Mouse (Mus musculus): ENCODE measurements at regions not wholly inside any gene's neighbourhood (a gene's known extent, or its start where the extent isn't known, plus 50 kb on each side); places are given as distances from the start of the nearest gene placed in this dataset.

DNA sequence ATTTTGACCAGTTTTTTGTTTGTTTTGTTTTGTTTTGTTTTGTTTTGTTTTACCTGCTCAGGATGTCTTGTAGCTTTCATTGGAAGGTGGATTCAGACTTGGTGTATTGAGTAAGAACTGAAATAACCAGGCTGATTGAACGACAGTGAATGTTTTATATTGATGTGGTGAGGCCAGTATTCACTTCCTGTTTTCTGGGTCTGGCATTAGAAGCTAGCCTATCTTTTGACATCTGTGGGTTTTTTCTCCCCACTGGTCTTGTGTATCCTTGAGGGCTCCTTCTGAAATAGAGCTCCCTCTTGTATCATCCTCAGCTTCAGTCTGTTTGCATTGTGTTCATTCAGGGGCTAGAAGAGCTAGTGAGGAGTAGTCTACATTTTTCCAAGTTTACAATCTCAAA lies 175.5 kb downstream of the 1700129C05Rik start:
- CTCF ChIA-PET: no interaction called here

DNA sequence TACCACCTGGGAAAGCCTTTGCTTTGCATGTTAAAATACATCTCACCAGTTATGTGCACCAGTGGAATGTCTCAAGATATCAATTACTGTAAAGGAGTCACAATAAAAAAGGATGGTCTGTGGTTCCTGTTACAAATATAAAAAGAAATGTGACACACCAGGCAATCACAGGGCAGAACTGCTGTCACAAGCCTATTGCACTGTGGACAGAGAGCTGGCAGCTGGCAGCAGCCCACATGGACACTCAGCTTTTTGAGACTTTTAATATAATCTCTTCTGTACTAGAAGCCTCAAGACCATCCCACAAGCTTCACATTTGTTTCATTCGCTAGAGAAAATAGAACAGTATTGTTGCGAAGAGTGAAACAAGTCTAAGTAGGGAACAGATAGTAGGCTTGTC lies 197.7 kb downstream of the 1700129C05Rik start:
- CTCF ChIA-PET: no interaction called here

DNA sequence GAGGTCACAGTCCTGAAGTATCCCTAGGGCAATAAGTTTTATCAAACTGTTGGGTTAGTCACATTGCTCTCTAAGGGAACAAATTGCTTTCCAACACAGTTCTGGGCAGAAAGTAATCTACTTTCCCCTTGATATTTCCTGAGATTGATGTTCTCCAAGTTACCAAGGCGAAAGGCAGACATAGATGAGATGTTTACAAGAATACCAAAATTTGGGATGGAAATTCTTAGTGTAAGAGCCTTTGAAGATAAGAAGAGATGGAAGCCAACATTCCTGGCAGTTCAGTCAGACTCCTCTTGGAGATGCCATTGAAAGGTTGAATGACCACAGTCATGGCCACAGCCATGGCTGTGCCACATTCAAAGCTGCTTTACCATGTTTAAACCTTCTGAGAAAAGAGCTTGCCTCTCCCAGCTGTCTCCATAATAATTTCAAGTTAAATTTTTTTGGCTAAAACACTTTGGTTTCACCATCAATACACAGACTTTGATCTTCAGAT lies 199.4 kb downstream of the 1700129C05Rik start:
- CTCF ChIA-PET: no interaction called here

DNA sequence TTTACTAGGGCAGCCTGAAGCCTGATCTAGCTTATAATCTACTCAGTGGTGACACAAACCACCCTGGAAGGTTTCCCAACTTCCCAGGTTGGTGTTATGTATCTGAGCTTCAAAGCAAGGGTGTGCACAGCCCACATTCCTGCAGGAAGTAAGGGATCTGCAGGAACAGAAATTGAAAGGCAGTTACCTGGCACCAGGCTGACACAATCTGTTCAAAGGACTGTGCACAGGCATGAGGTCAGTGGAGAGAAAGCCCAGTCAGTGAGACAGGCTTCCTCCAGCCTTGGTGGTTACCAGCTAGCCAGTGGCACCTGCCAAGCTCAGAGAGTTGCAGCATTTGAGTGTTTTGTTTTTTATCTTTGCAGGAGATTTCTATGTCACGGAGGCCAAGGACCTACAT lies 203.6 kb downstream of the 1700129C05Rik start:
- CTCF ChIA-PET: no interaction called here

DNA sequence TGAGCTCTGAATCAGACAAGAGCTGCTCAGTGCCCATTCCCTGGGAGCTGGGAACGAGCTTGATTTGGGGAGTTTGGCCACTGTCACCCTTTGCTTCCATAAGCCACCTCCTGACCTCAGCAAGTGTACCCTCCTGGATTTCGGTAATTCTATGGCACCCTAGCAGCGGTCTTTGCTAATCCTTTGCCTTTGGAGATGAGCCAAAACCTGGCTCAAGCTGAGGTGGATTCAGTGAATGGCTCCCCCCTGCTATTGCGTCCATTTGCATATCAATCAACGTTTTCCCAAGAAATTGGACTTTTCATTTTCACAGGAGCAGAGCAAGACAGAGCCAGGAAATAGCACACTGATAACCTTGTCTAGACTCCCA lies 204.1 kb downstream of the 1700129C05Rik start:
- CTCF ChIA-PET: no interaction called here

DNA sequence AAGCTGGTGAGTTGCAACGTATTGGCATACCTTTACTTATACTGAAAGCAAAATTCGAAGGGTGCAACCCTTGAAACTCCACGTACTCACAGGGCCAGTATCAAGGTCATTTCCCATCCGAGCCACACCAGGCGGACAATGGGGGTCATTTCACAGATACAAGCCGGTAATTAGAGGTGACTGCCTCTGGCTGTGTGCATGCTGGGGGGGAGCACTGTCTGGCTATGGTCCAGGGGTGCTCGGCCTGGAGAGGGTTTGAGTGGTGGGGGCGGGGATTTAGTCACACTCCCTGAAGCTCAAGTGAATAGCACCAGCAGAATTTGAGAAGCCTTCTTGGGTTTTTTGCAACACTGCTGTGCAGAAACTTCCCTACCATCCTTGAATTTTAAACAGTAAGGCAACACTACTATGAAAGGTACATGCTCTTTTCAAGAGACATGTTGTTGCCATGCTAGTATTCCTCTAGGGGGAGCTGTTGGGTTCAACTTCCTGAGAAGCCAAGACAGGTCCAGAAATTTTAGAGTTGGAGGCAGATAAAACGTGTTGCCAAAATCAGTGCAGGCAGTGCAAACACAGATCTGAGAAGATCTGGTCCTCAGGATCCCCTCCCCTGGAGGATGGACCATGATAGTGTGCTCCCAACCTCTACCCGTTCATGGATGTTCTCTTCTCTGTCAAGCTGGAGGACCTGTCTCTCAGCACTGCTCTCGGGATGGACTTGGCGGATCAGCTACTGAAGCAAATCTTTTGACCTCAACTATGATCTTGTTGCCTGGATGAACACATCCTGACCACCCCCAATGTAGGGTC lies 204.7 kb downstream of the 1700129C05Rik start:
- CTCF ChIA-PET: no interaction called here

DNA sequence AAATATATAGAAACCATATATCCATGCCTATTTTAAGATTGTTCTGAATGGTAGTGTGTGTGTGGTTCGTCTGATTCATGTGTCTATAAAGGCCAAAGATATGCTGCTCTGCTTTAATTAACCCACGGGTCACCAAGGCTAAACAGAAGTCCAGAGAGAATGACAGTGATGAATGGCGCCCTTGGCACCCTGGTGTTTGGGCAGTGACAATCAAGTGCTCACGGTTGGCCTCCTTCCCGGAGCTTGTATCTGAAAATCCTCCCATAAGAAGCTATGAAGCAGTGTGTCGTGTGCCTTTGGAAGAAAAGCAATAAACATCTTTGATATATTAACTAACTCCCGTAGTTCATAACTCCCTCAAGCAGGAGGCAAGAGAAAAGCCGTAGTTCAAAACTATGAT lies 205.4 kb downstream of the 1700129C05Rik start:
- CTCF ChIA-PET: no interaction called here

DNA sequence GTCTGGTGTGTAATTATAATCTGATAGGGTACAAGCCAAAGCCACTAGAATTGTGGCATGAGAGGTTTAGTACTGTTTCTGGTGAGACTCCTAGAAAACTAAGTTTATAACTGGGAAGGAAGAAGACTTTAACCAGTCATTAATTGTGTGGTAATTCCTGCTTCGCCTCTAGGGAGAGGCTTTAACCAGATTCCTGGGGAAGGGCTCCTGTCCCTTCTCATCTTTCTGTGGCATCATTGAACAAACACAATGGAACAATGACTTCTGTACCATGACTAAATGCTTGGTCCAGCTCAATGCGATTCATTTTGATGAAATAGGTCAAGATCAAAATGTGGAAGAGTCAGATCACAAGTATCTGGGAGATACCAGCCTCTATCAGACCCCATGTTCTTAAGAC lies 206.6 kb downstream of the 1700129C05Rik start:
- CTCF ChIA-PET: no interaction called here

DNA sequence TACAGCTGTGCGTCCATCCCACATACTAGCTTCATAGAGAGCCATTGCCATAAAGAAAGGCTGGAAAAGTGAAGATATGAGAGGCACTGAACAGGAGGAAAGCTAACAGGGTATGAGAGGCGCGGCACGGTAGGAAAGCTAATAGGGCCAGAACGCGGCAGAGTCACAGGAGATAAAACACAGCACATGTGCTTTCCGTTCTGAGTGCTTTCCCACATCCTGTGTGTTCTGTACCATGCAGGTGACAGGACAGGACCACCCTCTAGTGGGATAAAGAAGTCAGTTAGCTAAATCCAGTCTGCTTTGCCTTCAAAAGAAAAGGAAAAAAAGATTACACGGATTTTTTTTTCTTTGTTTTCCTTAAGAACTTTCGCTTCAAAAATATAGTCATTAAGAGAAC lies 224.8 kb downstream of the 1700129C05Rik start:
- CTCF ChIA-PET: no interaction called here

DNA sequence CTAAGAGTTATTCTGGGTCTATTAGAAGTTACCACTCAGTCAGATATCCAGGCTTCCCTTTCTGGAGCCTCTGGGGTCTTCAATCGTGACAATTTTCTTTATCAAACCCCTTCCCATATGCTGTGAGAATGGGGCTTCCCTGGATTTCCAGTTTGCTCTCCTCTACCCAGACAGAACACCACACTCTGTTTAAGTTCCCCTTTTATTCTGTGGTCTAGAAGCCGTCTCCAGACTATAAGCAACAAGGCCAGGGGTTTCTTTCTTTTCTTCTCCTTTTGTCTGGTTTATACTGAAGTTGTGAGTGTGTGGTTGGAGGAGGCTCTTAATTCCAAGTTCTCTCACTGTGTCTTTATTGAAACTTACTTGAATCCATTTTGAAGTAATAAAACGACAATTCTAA lies 225.5 kb downstream of the 1700129C05Rik start:
- CTCF ChIA-PET: no interaction called here

DNA sequence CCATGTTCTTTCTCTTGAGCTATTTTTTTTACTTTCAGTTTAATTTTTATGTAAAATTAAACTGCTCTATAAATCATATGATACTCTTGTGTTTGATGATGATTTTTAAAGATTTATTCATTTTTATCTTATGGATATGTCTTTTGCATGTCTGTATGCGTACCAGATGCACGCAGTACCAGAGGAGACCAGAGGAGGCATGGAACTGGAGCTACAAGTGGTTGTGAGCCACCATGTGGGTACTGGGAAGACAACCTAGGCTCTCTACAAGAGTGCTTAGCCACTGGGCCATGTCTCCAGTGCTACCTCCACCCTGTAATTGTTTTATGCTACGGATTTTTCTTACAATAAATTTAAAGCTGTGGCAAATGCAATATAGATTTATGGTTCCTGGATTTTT lies 227.8 kb downstream of the 1700129C05Rik start:
- CTCF ChIA-PET: no interaction called here

DNA sequence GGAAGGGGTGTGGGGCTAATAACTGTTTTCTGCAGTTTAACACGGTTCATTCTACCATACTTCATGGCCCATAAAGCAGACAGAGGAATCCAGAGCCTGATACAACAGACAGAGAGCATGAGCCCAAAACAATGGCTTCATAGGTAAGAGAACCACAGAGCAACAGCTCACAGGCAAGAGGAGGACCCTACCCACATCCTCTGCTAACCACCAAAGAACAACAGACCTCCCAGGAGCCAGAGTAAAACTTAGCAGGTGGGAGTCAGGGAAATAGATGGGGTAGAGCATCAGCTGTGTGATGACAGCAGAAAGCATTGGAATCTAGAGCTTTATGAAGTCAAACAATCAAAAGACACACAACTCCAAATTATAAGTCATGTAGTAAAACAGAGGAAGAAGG lies 231.8 kb downstream of the 1700129C05Rik start:
- CTCF ChIA-PET: no interaction called here

DNA sequence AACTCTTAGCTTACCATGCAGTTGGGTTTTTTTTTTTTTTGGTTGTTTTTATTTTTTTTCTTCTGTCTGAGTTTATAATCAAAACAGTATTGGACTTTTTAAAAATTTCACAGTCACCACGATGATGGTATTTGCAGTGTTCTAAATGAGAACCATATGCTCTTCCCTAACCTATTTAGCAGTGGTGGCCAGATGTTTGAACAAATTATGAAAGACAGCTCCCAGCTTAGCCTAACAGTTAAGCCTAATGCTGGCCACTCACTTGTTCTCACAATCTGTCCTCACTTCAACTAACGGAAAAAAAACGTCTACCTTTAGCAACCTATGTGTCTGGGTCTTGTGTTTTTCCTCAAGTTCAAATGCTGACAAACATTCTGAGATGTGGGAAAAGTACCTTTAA lies 234.8 kb downstream of the 1700129C05Rik start:
- CTCF ChIA-PET: no interaction called here

DNA sequence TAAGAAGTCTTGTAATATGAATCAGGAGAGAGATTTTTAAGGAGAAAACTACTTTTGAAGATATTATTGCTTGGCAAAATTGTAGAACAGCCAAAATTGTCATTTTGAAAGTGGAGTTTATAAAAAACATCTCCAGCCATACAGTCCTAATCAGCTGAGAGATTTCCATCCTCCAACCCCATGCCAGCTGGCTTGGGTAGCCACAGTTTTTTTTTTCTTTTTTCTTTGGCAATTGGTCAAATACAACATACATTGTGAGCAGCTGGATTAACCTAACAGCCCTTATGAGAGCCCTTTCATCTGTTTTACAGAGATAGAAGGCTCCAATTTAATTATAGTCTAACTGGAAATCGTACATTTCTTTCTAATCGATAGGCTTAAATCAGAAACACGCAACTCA lies 235.3 kb downstream of the 1700129C05Rik start:
- CTCF ChIA-PET: no interaction called here

DNA sequence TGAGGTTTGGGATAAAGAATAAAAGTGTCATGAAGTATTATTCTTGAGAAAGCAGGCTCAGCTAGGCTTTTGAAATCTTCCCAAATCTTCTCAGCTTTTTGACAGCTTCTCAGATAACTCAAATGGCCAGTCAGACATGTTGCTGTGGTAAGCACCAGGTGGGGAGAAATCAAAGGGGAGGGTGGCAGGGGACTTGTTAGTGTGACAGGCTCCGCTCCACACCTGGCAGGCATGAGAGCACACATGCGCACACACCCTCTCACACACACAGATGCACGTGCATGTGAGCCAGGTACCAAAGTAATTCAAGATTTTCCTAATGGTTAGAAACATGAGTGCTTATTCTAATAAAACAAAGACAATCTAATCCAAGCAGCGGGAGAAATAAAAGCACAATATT lies 236.1 kb downstream of the 1700129C05Rik start:
- CTCF ChIA-PET: no interaction called here

DNA sequence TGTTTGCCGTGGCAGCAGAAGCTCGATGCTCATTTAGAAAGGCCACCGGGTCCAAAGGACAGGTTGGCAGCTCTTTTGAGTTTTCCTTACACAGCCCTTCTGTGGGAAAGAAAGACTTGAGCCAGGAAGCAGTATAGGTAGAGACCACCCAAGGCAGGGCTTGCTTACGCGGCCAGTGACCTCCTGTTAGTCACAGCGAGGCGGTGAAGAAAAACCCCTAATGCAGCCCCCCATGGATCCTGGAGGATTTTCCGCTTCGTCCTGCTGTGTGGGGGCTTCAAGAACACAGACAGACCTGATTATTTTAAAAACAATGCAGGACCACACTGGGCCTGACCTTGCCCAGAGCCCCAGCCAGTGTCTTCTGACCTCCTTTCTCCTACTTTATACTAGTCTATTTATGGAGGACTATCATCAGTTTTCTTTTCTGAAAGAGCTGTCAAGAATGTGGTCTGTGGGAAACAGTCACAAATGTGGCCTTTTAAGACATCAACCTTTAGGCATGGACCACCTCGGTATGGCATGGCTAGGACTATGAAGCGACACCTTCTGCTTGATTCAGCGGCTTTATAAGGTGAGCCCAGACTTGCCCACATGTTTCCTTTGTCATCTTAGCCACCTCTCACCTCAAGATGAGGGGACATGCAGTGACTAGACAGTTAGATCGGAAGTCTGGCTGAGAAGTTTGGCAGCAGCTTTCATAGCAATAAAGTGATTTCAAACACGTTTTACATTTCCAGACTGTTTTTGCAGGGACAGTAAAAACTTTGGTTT lies 274.3 kb downstream of the 1700129C05Rik start:
- CTCF ChIA-PET: no interaction called here

DNA sequence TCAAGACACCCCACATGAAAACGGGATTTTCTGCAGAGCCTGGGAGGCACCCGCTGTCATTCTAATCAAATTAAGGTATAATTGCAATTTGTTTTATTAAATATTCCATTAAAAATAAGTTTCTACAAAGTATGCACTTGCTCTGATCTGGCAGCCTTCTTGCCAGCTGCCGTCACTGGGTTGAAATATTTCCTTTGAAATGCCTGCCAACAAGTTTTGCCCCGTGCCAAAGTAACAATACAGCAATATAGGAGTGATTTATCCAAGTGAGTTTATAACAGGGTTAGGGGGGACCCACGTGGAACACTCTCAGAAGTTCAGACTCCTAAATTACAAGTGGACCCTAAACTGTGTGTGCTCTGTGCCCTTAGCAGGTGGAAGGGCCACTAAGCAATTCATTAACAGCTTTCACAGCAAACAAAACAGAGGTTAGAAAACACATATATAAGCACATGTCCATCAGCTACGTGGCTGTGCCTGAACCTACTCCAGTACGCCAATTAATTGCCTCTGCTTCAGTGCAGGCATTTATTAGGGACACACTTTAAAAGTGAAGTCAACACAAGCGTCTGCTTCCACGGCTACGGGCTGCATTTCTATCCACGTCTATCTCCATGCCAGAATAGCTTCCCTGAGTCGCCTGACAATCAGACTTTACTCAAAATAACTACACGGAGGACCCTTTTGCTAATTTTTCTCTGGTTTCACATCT lies 275.1 kb downstream of the 1700129C05Rik start:
- CTCF ChIA-PET: no interaction called here

DNA sequence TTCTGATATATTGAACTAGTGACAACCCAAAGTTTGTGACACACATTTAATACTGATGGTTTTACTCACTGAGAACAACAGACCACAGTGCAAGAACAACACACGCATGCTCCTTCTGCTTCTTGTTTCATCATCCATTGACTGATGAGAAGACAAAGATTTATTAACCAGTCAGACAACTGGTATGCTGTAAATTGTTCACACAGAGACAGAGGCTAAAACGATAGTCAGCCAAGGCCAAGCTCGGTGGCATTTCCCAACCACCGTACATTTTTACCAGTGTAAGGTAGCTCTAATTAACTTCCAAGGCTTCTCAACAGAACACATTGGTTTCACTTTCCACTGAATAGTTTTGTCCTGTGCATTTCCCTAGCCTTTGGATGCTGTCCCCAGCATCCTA lies 287.8 kb downstream of the 1700129C05Rik start:
- CTCF ChIA-PET: no interaction called here

DNA sequence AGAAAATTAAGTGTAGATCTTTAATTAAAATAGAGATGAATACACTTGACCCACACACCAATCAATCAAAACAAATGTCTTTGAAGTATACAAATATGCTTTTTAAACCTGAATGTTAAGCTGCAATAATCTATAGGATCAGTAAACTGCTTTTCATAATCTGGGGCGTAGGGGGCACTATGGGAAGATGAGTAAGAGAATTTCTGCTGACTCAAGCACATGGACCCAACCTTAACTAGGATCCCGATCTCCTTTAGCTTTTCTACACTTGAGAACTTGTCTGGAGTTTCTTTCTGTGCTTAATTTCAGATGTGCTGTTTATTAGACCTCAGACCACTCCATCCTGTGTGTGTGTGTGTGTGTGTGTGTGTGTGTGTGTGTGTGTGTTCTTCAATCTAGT lies 298.1 kb downstream of the 1700129C05Rik start:
- CTCF ChIA-PET: no interaction called here

DNA sequence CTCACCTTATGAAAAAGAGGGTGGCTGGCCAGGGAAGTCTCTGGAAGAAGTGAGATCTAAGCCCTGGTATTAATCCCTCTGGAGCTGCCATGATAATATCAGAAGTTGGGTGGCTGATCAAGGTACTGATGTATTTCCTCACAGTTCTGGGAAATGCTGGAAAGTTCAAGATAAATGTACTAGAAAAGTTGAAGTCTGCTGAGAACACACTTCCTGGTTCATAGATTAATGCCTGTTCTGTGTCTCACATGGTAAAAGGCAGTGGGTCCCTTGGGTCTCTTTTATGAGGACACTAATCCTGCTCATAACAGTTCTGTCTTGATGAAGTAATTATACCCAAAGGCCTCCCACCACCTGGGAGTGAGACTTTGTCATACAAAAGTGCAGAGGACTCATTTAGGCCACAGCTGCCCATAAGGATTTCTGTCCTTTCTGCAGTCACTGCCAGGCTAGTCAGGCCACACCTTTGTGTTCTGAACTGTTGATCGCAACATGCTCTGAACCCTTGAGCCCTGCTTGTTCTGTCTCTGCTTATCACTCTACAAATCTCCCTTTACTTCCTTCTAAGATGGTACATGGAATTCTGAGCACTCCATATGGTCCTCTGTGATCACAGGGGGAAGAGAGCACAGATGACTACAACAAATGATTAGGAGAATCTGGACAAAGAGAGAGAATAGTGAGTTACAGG lies 300.4 kb downstream of the 1700129C05Rik start:
- CTCF ChIA-PET: no interaction called here

DNA sequence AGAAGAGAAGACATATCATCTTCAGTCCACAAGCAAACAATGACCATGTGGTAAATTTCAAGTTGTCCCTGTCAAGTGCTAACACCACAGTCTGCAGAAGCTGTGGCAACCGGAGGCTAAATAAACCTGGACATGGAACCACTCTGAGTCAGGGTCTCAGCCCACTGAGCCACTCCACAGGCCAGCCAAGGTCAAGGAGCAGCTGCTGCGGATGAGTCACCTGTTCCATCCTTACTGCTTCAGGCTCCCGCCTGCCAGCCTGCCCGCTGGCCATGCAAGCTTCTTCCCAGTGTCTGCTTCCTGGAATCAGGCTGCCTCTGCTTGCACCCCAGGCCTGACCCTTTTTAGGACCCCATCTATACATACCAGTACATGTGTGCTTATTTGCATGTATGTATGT lies 319.8 kb downstream of the 1700129C05Rik start:
- CTCF ChIA-PET: no interaction called here

DNA sequence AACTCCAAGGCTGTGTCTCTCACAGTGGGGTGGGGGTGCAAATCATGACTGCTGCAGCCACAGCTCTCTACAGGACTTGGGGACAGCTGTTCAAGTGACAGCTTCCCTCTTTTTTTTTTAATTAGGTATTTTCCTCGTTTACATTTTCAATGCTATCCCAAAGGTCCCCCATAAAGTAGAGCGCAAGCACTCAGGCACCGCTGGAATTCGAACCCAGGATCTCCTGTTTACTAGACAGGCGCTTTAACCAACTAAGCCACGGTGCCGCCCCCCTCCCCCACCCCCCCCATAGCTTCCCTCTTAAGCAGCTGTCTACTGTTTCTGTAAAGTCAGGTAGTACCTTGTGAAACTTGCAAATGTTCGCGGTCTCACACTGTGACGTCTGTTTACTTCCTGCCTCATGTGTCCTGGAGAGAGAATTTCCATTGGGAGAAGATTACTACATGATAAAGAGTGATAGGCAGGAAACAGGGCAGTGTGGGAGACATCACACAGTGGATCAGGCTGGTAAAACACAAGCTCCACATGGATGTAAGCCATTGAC lies 324.7 kb downstream of the 1700129C05Rik start:
- CTCF ChIA-PET: no interaction called here
